ENCODE assay signal across 17 mouse cellular contexts in the genomic region with DNA sequence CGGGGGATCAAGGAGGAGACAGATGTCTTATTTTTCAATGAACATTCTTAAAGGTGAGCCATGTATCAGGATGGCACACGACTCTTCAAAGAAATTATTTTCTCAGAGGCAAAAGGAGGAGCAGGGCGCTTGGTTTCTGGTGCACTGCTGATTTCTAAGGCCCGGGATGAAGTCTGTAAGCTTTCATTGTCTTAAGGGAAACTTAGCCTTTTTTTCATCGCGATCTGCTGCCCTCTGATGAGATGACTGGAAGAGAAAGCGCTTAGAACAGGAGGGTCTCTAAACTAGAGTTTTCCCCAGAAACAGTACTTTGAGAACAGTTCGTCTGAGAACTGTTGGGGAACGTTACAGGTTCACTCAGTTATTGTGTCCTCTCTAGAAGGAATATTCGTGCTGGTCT. TPM values are rescaled to one million over a fixed set of nuclear protein-coding genes. Genes with fewer than 3 reads are reported as not detected.
DNase-seq lines count a peak whose midpoint lies in the region; ATAC-seq lines count a peak whose summit lies in the region.
"Had no signal": no experiment of that assay in that cellular context is flagged by ENCODE, and none has a peak within 500 bp of the region (broad histone marks: within the 10 kb centered on the region; RNA-seq: fewer than 3 reads in every experiment).

No protein-coding gene starts in this region.

- no peaks in the 10 kb centered on the region for H3K9me3 ChIP-seq in kidney, embryonic 14.5 days (ENCODE audit: control insufficient read depth, low read length)
- no peaks in the 10 kb centered on the region for H3K9me3 ChIP-seq in forebrain, embryonic 14.5 days (replicated peaks; ENCODE audit: control insufficient read depth, low read length)

- H3K9ac ChIP-seq in kidney, embryonic 14.5 days (ENCODE audit: low read depth, low read length), result peak overlapping the region; percentile 63; the same call in 1 of the 2 replicates
- H3K9ac ChIP-seq in forebrain, embryonic 14.5 days (ENCODE audit: low read length), result no peak overlapping the region

- 4% methylated on average over 10 of the region's 10 CpGs for WGBS in kidney, embryonic 14.5 days
- WGBS in forebrain, embryonic 14.5 days, result 2% methylated on average over 10 of the region's 10 CpGs

- ATAC-seq in kidney, embryonic 14.5 days (ENCODE audit: low FRiP score, low TSS enrichment), result no peak
- ATAC-seq in forebrain, embryonic 14.5 days, result no peak

- H3K36me3 ChIP-seq in kidney, embryonic 14.5 days (ENCODE audit: control insufficient read depth, insufficient read depth, low read length), result no peaks in the 10 kb centered on the region
- no peaks in the 10 kb centered on the region for H3K36me3 ChIP-seq in forebrain, embryonic 14.5 days (ENCODE audit: control insufficient read depth, insufficient read depth, low read length)

- no peak overlapping the region for H3K27ac ChIP-seq in kidney, embryonic 14.5 days (ENCODE audit: low read depth, low read length)
- H3K27ac ChIP-seq in forebrain, embryonic 14.5 days (ENCODE audit: low read depth, low read length), result no peak overlapping the region
- H3K27ac ChIP-seq: macrophage had no signal

- peak overlapping the region; percentile 69 for H3K4me2 ChIP-seq in kidney, embryonic 14.5 days (replicated peaks; ENCODE audit: low read depth, low read length)
- no peak overlapping the region for H3K4me2 ChIP-seq in forebrain, embryonic 14.5 days (ENCODE audit: low read length)

- 0 out of 2 replicates have a peak, but pooled peaks cover 3% of the 10 kb centered on the region for H3K4me1 ChIP-seq in kidney, embryonic 14.5 days (ENCODE audit: control insufficient read depth, insufficient read depth, low read length)
- peaks cover 8% of the 10 kb centered on the region; the same call in 1 of the 2 replicates for H3K4me1 ChIP-seq in forebrain, embryonic 14.5 days (ENCODE audit: control insufficient read depth, insufficient read depth, low read length)

- peak; percentile 58 for DNase-seq in embryo, embryonic 10.5 days (ENCODE audit: low spot score)
- no peak for DNase-seq in embryo, embryonic 11 days
- DNase-seq in kidney, postnatal 10 days, result no peak
- DNase-seq in forebrain, embryonic 14.5 days (ENCODE audit: low spot score), result no peak
- DNase-seq in neural tube, embryonic 10.5 days (ENCODE audit: extremely low spot score, low spot score), result peak; percentile 20
- no peak for DNase-seq in left cerebral cortex, adult 18-20 months (ENCODE audit: low spot score in 2 of 2)
- DNase-seq in layer of hippocampus, adult 9-11 months, result no peak
- DNase-seq: cerebellum, adult 18-20 months; heart, postnatal 36 days; kidney, adult 18-20 months; lung, adult 18-20 months; thymus, postnatal 36 days had no signal

- peaks cover 71% of the 10 kb centered on the region for H3K27me3 ChIP-seq in kidney, embryonic 14.5 days (ENCODE audit: control insufficient read depth, insufficient read depth, low read length)
- peaks cover 80% of the 10 kb centered on the region for H3K27me3 ChIP-seq in forebrain, embryonic 14.5 days (replicated peaks; ENCODE audit: control insufficient read depth, insufficient read depth, low read length)

- peak overlapping the region; percentile 52 for H3K4me3 ChIP-seq in kidney, embryonic 14.5 days (ENCODE audit: low read length)
- H3K4me3 ChIP-seq in forebrain, embryonic 14.5 days (ENCODE audit: low read depth, low read length), result peak overlapping the region; percentile 42; the same call in 1 of the 2 replicates

RNA-seq across cellular contexts. Expression of a gene that starts 1.0 kb away (rescaled TPM):
- polyA plus RNA-seq in kidney, embryonic 14.5 days (2014; fragmentation: Nextera tagmentation; extraction: Ambion mirVana), result 14.7 and 17.1 TPM in 2 replicates
- polyA plus RNA-seq in forebrain, embryonic 14.5 days (2014; fragmentation: Nextera tagmentation; extraction: Ambion mirVana), result 1.5 and 1.8 TPM in 2 replicates
- under 1 TPM; 0.65 to 0.70 TPM for total RNA-seq in left cerebral cortex, adult 18-20 months (2021)
- total RNA-seq: common myeloid progenitor, adult 5-6 weeks; heart, adult 18-20 months; heart, postnatal 36 days; layer of hippocampus, postnatal 10 days had no signal
- polyA plus RNA-seq: macrophage had no signal

Comparison
In these comparisons a context has a peak if more than half of its experiments do, and no peak if none do; other contexts are left out.
1. DNase-seq: peak in embryo, embryonic 10.5 days (single experiment) and neural tube, embryonic 10.5 days (single experiment); none in embryo, embryonic 11 days (single experiment), kidney, postnatal 10 days (single experiment), forebrain, embryonic 14.5 days (single experiment), left cerebral cortex, adult 18-20 months (0 of 2) and layer of hippocampus, adult 9-11 months (single experiment).